Mouse (Mus musculus) kidney, embryonic 14.5 days (tissue): ENCODE measurements around the gene Cacna1d. TPM values are rescaled to one million over a fixed set of nuclear protein-coding genes. Genes with fewer than 3 reads are reported as not detected.
A peak's percentile ranks its signal among the peaks of the same experiment; 100 is the strongest.

ENCODE experiments used
- ATAC-seq: fragments of 200-750 bp; cut with Nextera tagmentation; 2 replicates; pipeline ENCODE4 v1.8.0; 2017; ENCODE audit warnings: moderate number of reproducible peaks, mild to moderate bottlenecking, moderate TSS enrichment, moderate library complexity; ENCODE audit not compliant: low FRiP score, low TSS enrichment
- H3K27ac ChIP-seq: fragments of 300-500 bp; sonication (generic); 2 replicates; pipeline ENCODE4 v1.5.1; 2014; ENCODE audit warnings: low read depth, mild to moderate bottlenecking, low read length, moderate library complexity, mixed read lengths
- H3K27me3 ChIP-seq: fragments of 300-500 bp; sonication (generic); 2 replicates; pipeline ENCODE4 v1.6.1; 2014; ENCODE audit warnings: mild to moderate bottlenecking, low read length; ENCODE audit not compliant: control insufficient read depth, insufficient read depth
- H3K36me3 ChIP-seq: fragments of 300-500 bp; sonication (generic); 2 replicates; pipeline ENCODE4 v1.6.1; 2014; ENCODE audit warnings: low read length, mixed read lengths; ENCODE audit not compliant: control insufficient read depth, insufficient read depth
- H3K4me1 ChIP-seq: fragments of 300-500 bp; sonication (generic); 2 replicates; pipeline ENCODE4 v1.6.1; 2014; ENCODE audit warnings: low read length, mixed read lengths; ENCODE audit not compliant: control insufficient read depth, insufficient read depth
- H3K4me2 ChIP-seq: fragments of 300-500 bp; sonication (generic); replicated peaks from 2 replicates; pipeline ENCODE4 v1.6.1; 2014; ENCODE audit warnings: low read depth, mild to moderate bottlenecking, low read length
- H3K4me3 ChIP-seq: fragments of 300-500 bp; sonication (generic); 2 replicates; pipeline ENCODE4 v1.5.1; 2014; ENCODE audit warnings: mild to moderate bottlenecking, low read length
- H3K9ac ChIP-seq: fragments of 300-500 bp; sonication (generic); 2 replicates; pipeline ENCODE4 v1.6.1; 2014; ENCODE audit warnings: low read depth, mild to moderate bottlenecking, low read length, moderate library complexity
- H3K9me3 ChIP-seq: fragments of 300-500 bp; sonication (generic); 2 replicates; pipeline ENCODE4 v1.6.1; 2016; ENCODE audit warnings: low read length; ENCODE audit not compliant: control insufficient read depth
- WGBS: fragments of 180-500 bp; shearing (Covaris S2); extraction: QIAGEN DNeasy Blood & Tissue Kit; methylation state at CpG from one replicate; pipeline ENCODE4 v1.1.7; 2014; 5-methylcytosine and 5-hydroxymethylcytosine counted together
- polyA plus RNA-seq: library from polyadenylated mRNA; unstranded; fragments of >200 nt; fragmentation: Nextera tagmentation; extraction: Ambion mirVana; gene quantifications from 2 replicates; pipeline ENCODE4 v1.2.1, GENCODE M21; 2014

Cacna1d gene
- polyA plus RNA-seq, 1 experiment from 2014 or later: 5.1 TPM

- Histone ChIP-seq H3K27ac (no peak overlapping the region), H3K9ac (no peak overlapping the region), H3K4me1 (no peaks in the 10 kb centered on the region), H3K36me3 (peaks cover 82% of the 10 kb centered on the region), H3K4me2 (no peak overlapping the region), H3K4me3 (no peak overlapping the region), H3K9me3 (no peaks in the 10 kb centered on the region), H3K27me3 (no peaks in the 10 kb centered on the region)
- WGBS: 96% methylated on average over 5 of the region's 5 CpGs
- ATAC-seq: no peak
Measured at GRCm38 (mm10) chr14:30519323-30519722, 28.1 kb upstream of the Cacna1d start.

GRCm38 (mm10) chr14:30515931-30516723 lies 24.9 kb upstream of the Cacna1d start:
- no peaks in the 10 kb centered on the region for H3K4me1 ChIP-seq
- peaks cover 77% of the 10 kb centered on the region for H3K36me3 ChIP-seq
- no peak overlapping the region for H3K9ac ChIP-seq
- H3K4me3 ChIP-seq: no peak overlapping the region
- no peak overlapping the region for H3K4me2 ChIP-seq
- ATAC-seq: no peak
- H3K9me3 ChIP-seq: no peaks in the 10 kb centered on the region
- WGBS: 89% methylated on average over 13 of the region's 13 CpGs
- no peak overlapping the region for H3K27ac ChIP-seq
- H3K27me3 ChIP-seq: no peaks in the 10 kb centered on the region

GRCm38 (mm10) chr14:30512896-30513295 lies 21.6 kb upstream of the Cacna1d start:
- no peak overlapping the region for H3K4me2 ChIP-seq
- no peaks in the 10 kb centered on the region for H3K9me3 ChIP-seq
- H3K36me3 ChIP-seq: peaks cover 64% of the 10 kb centered on the region
- H3K27me3 ChIP-seq: no peaks in the 10 kb centered on the region
- 94% methylated on average over 5 of the region's 5 CpGs for WGBS
- no peak overlapping the region for H3K27ac ChIP-seq
- no peaks in the 10 kb centered on the region for H3K4me1 ChIP-seq
- no peak overlapping the region for H3K9ac ChIP-seq
- no peak for ATAC-seq
- no peak overlapping the region for H3K4me3 ChIP-seq

- H3K9ac ChIP-seq: no peak overlapping the region
- H3K27ac ChIP-seq: no peak overlapping the region
- H3K27me3 ChIP-seq: no peaks in the 10 kb centered on the region
- no peaks in the 10 kb centered on the region for H3K9me3 ChIP-seq
- H3K4me1 ChIP-seq: no peaks in the 10 kb centered on the region
- ATAC-seq: no peak
- no peak overlapping the region for H3K4me3 ChIP-seq
- H3K4me2 ChIP-seq: no peak overlapping the region
- peaks cover 76% of the 10 kb centered on the region for H3K36me3 ChIP-seq
- WGBS: 95% methylated on average over 6 of the region's 6 CpGs
Measured at GRCm38 (mm10) chr14:30510214-30510763, 19.0 kb upstream of the Cacna1d start.

GRCm38 (mm10) chr14:30504990-30505389 lies 13.7 kb upstream of the Cacna1d start:
- peaks cover 56% of the 10 kb centered on the region for H3K36me3 ChIP-seq
- no peaks in the 10 kb centered on the region for H3K9me3 ChIP-seq
- H3K9ac ChIP-seq: no peak overlapping the region
- H3K27ac ChIP-seq: no peak overlapping the region
- no peaks in the 10 kb centered on the region for H3K4me1 ChIP-seq
- no peak overlapping the region for H3K4me3 ChIP-seq
- H3K27me3 ChIP-seq: no peaks in the 10 kb centered on the region
- WGBS: 94% methylated on average over 5 of the region's 5 CpGs
- H3K4me2 ChIP-seq: no peak overlapping the region
- ATAC-seq: no peak

- Histone ChIP-seq H3K27ac (no peak overlapping the region), H3K4me2 (no peak overlapping the region), H3K36me3 (peaks cover 34% of the 10 kb centered on the region; the same call in 1 of the 2 replicates), H3K27me3 (no peaks in the 10 kb centered on the region), H3K9me3 (no peaks in the 10 kb centered on the region), H3K4me1 (no peaks in the 10 kb centered on the region), H3K4me3 (no peak overlapping the region), H3K9ac (no peak overlapping the region)
- no peak for ATAC-seq
- WGBS: 85% methylated on average over 2 of the region's 2 CpGs
Measured at GRCm38 (mm10) chr14:30498202-30498601, 6.9 kb upstream of the Cacna1d start.

- ATAC-seq: no peak
- no peaks in the 10 kb centered on the region for H3K9me3 ChIP-seq
- H3K36me3 ChIP-seq: peaks cover 47% of the 10 kb centered on the region
- H3K9ac ChIP-seq: no peak overlapping the region
- no peak overlapping the region for H3K4me2 ChIP-seq
- no peaks in the 10 kb centered on the region for H3K4me1 ChIP-seq
- H3K27me3 ChIP-seq: no peaks in the 10 kb centered on the region
- no peak overlapping the region for H3K4me3 ChIP-seq
- H3K27ac ChIP-seq: no peak overlapping the region
- 81% methylated on average over 6 of the region's 6 CpGs for WGBS
Measured at GRCm38 (mm10) chr14:30494998-30495397, 3.7 kb upstream of the Cacna1d start.

- WGBS: 81% methylated on average over 1 of the region's 1 CpGs
- H3K36me3 ChIP-seq: peaks cover 50% of the 10 kb centered on the region
Measured at GRCm38 (mm10) chr14:30493276-30493675, 2.0 kb upstream of the Cacna1d start.

GRCm38 (mm10) chr14:30479361-30479948 lies 11.8 kb downstream of the Cacna1d start, which contains the start of gene Dcp1a:
Gene Dcp1a (plus strand): TSS chr14:30479535.
- Histone ChIP-seq H3K9ac (peak within 1 kb of the TSS; percentile 90), H3K4me2 (peak within 1 kb of the TSS; percentile 61)
- under 1% methylated on average over 39 of the region's 39 CpGs for WGBS

More at GRCm38 (mm10) chr14:30493276-30493675, 2.0 kb upstream of the Cacna1d start:
- no peaks in the 10 kb centered on the region for H3K9me3 ChIP-seq
- H3K4me1 ChIP-seq: no peaks in the 10 kb centered on the region
- no peak overlapping the region for H3K4me3 ChIP-seq
- H3K4me2 ChIP-seq: no peak overlapping the region
- ATAC-seq: no peak
- no peak overlapping the region for H3K27ac ChIP-seq
- no peaks in the 10 kb centered on the region for H3K27me3 ChIP-seq
- H3K9ac ChIP-seq: no peak overlapping the region

More at GRCm38 (mm10) chr14:30479361-30479948, 11.8 kb downstream of the Cacna1d start, which contains the start of gene Dcp1a:
- ATAC-seq: peak; percentile 99
- H3K9me3 ChIP-seq: no peaks in the 10 kb centered on the region
- H3K4me3 ChIP-seq: peak within 1 kb of the TSS; percentile 86
- H3K36me3 ChIP-seq: peaks cover 21% of the 10 kb centered on the region
- peaks cover 7% of the 10 kb centered on the region; the same call in 1 of the 2 replicates for H3K4me1 ChIP-seq
- no peaks in the 10 kb centered on the region for H3K27me3 ChIP-seq
- peak within 1 kb of the TSS; percentile 76 for H3K27ac ChIP-seq
